Mouse (Mus musculus) megakaryocyte, embryonic 14.5 days (primary cell): ENCODE data around the gene Sacs.

Source experiments
- FLI1 ChIP-seq: IDR thresholded peaks from 2 replicates; pipeline ENCODE4 v1.6.1; 2012; ENCODE audit warnings: low read length, inconsistent platforms, mixed read lengths
- GATA1 ChIP-seq: IDR thresholded peaks from 3 replicates; pipeline ENCODE4 v1.6.1; 2012; ENCODE audit warnings: mixed read lengths, low read length, inconsistent platforms, borderline replicate concordance

DNA sequence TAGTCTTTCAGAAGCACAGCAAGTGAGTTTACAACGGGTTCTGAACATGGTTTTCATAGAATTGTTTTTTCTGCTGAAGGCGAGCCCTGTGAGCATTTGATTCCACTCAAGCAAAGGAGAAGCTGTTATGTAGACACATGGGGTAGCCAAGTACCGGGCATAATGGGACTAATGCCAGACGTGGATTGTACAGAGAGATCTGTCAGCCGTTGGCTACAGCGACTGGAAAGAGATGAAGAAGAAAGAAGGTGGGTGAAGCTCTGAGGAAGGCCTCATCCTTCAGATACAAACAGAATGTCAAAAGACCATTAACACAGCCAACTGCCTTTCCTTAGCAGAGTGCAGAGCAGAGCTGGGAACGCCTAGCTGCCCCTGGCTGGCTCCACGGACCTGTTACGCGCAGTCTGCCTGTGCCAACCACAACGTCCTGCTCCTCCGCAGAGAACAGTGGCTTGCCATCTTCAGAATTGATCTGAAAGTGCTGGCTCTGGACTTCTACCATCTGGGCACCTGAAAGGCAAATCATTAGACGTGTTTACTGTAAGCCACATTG, 93.8 kb downstream of the Sacs start:
- TF ChIP-seq GATA1, result no peak
- no peak for TF ChIP-seq FLI1
